Mouse (Mus musculus) liver, adult 2 months (tissue): ENCODE results near the gene Gm5460. TPM values are rescaled to one million over a fixed set of nuclear protein-coding genes. Genes with fewer than 3 reads are reported as not detected.

Experiments used
- DNase-seq: peaks from one replicate; pipeline ENCODE4 v3.0.0-alpha.2; 2011; ENCODE audit warnings: low read depth, low spot score; ENCODE audit errors: extremely low read depth
- H3K27ac ChIP-seq: fragments of 200-500 bp; replicated peaks from 2 replicates; pipeline ENCODE4 v1.5.1; 2012; ENCODE audit warnings: low read depth, mild to moderate bottlenecking, control low read depth, inconsistent platforms, low read length; ENCODE audit not compliant: insufficient read depth
- H3K27me3 ChIP-seq: fragments of 200-500 bp; 2 replicates; pipeline ENCODE4 v1.6.1; 2012; ENCODE audit warnings: mild to moderate bottlenecking, moderate library complexity, low read length, inconsistent platforms; ENCODE audit not compliant: control insufficient read depth, insufficient read depth
- H3K36me3 ChIP-seq: fragments of 200-500 bp; 2 replicates; pipeline ENCODE4 v1.6.1; 2012; ENCODE audit warnings: low read length, inconsistent platforms; ENCODE audit not compliant: control insufficient read depth, insufficient read depth
- H3K4me1 ChIP-seq: fragments of 200-500 bp; 2 replicates; pipeline ENCODE4 v1.6.1; 2011; ENCODE audit warnings: low read length; ENCODE audit not compliant: control insufficient read depth, insufficient read depth
- H3K4me3 ChIP-seq: fragments of 200-500 bp; 2 replicates; pipeline ENCODE4 v1.5.1; 2011; ENCODE audit warnings: low read depth, mild to moderate bottlenecking, control low read depth, low read length, moderate library complexity; ENCODE audit not compliant: insufficient read depth
- H3K79me2 ChIP-seq: fragments of 200-500 bp; 2 replicates; pipeline ENCODE4 v1.6.1; 2012; ENCODE audit warnings: inconsistent platforms, mild to moderate bottlenecking, low read length, moderate library complexity; ENCODE audit not compliant: control insufficient read depth, insufficient read depth
- H3K9ac ChIP-seq: fragments of 200-500 bp; 2 replicates; pipeline ENCODE4 v1.6.1; 2012; ENCODE audit warnings: low read depth, mild to moderate bottlenecking, control low read depth, inconsistent platforms, low read length
- CTCF ChIP-seq: fragments of 200-500 bp; IDR thresholded peaks from 2 replicates; pipeline ENCODE4 v1.5.1; 2011; ENCODE audit warnings: low read depth, low read length, control low read depth
- POLR2A ChIP-seq: fragments of 200-500 bp; IDR thresholded peaks from 2 replicates; pipeline ENCODE4 v1.6.1; 2011; ENCODE audit warnings: low read length, control low read depth; ENCODE audit not compliant: insufficient read depth; ENCODE audit errors: extremely low read depth
- WGBS: fragments of 180-500 bp; shearing (Covaris S2); methylation state at CpG from one replicate; pipeline ENCODE4 v1.1.7; 2018; 5-methylcytosine and 5-hydroxymethylcytosine counted together
- polyA plus RNA-seq: library from polyadenylated mRNA; depleted of rRNA; stranded (reverse); fragments of >200 nt; gene quantifications from 2 replicates; pipeline ENCODE4 v1.2.3, GENCODE M21; 2012
- total RNA-seq: library from RNA; depleted of rRNA; stranded (reverse); fragments of >200 nt; gene quantifications from 2 replicates; pipeline ENCODE4 v1.2.3, GENCODE M21; 2014

The Gm5460 gene
- total and polyA plus RNA-seq, 2 experiments = not detected

GRCm38 (mm10) chr14:33993051-33993450 is 23.5 kb upstream of the Gm5460 start:
- Histone ChIP-seq H3K27ac (no peak overlapping the region), H3K36me3 (no peaks in the 10 kb centered on the region), H3K9ac (no peak overlapping the region), H3K4me3 (no peak overlapping the region), H3K27me3 (no peaks in the 10 kb centered on the region), H3K79me2 (no peaks in the 10 kb centered on the region), H3K4me1 (no peaks in the 10 kb centered on the region)
- WGBS = 84% methylated on average over 9 of the region's 9 CpGs
- DNase-seq = no peak
- TF ChIP-seq CTCF (no peak), POLR2A (no peak)

- no peaks in the 10 kb centered on the region for H3K36me3 ChIP-seq
- no peaks in the 10 kb centered on the region for H3K79me2 ChIP-seq
- no peak overlapping the region for H3K4me3 ChIP-seq
- 83% methylated on average over 6 of the region's 6 CpGs for WGBS
- no peak for DNase-seq
- no peak for TF ChIP-seq CTCF
- TF ChIP-seq POLR2A = no peak
- H3K9ac ChIP-seq = no peak overlapping the region
- no peaks in the 10 kb centered on the region for H3K4me1 ChIP-seq
- H3K27ac ChIP-seq = no peak overlapping the region
- no peaks in the 10 kb centered on the region for H3K27me3 ChIP-seq
Observed at GRCm38 (mm10) chr14:33993521-33994289, 22.9 kb upstream of the Gm5460 start.

- Histone ChIP-seq H3K9ac (no peak overlapping the region), H3K79me2 (no peaks in the 10 kb centered on the region), H3K27me3 (no peaks in the 10 kb centered on the region), H3K4me1 (no peaks in the 10 kb centered on the region), H3K27ac (no peak overlapping the region), H3K36me3 (no peaks in the 10 kb centered on the region), H3K4me3 (no peak overlapping the region)
- TF ChIP-seq CTCF (no peak), POLR2A (no peak)
- 71% methylated on average over 6 of the region's 6 CpGs for WGBS
- DNase-seq = no peak
Observed at GRCm38 (mm10) chr14:33997427-33997826, 19.1 kb upstream of the Gm5460 start.

GRCm38 (mm10) chr14:34000076-34000475 is 16.5 kb upstream of the Gm5460 start:
- H3K27me3 ChIP-seq = no peaks in the 10 kb centered on the region
- no peak overlapping the region for H3K9ac ChIP-seq
- no peaks in the 10 kb centered on the region for H3K36me3 ChIP-seq
- no peaks in the 10 kb centered on the region for H3K4me1 ChIP-seq
- no peak for DNase-seq
- no peaks in the 10 kb centered on the region for H3K79me2 ChIP-seq
- H3K27ac ChIP-seq = no peak overlapping the region
- H3K4me3 ChIP-seq = no peak overlapping the region
- TF ChIP-seq CTCF = no peak
- TF ChIP-seq POLR2A = no peak

GRCm38 (mm10) chr14:34001445-34001844 is 15.1 kb upstream of the Gm5460 start:
- Histone ChIP-seq H3K79me2 (no peaks in the 10 kb centered on the region), H3K4me3 (no peak overlapping the region), H3K27me3 (no peaks in the 10 kb centered on the region), H3K36me3 (no peaks in the 10 kb centered on the region), H3K27ac (no peak overlapping the region), H3K9ac (no peak overlapping the region), H3K4me1 (no peaks in the 10 kb centered on the region)
- DNase-seq = no peak
- TF ChIP-seq POLR2A (no peak), CTCF (no peak)

GRCm38 (mm10) chr14:34002358-34002757 is 14.2 kb upstream of the Gm5460 start:
- no peaks in the 10 kb centered on the region for H3K79me2 ChIP-seq
- H3K27me3 ChIP-seq = no peaks in the 10 kb centered on the region
- no peak overlapping the region for H3K27ac ChIP-seq
- no peak for DNase-seq
- H3K9ac ChIP-seq = no peak overlapping the region
- H3K4me1 ChIP-seq = no peaks in the 10 kb centered on the region
- no peak overlapping the region for H3K4me3 ChIP-seq
- H3K36me3 ChIP-seq = no peaks in the 10 kb centered on the region
- WGBS = 83% methylated on average over 5 of the region's 5 CpGs
- TF ChIP-seq POLR2A (no peak), CTCF (no peak)
